Mouse (Mus musculus) ES-Bruce4 (cell line): Measurements from ENCODE around the gene Aqp12.

Experiments used
- CTCF ChIP-seq: IDR thresholded peaks from one replicate; pipeline ENCODE4 v1.8.1; 2011; ENCODE audit warnings: low read depth, low read length
- EP300 ChIP-seq: IDR thresholded peaks from 2 replicates; pipeline ENCODE4 v1.6.1; 2011; ENCODE audit warnings: low read depth, low read length; ENCODE audit not compliant: insufficient read depth
- POLR2A ChIP-seq: IDR thresholded peaks from one replicate; pipeline ENCODE4 v1.8.1; 2011; ENCODE audit warnings: low read length; ENCODE audit not compliant: insufficient read depth

DNA sequence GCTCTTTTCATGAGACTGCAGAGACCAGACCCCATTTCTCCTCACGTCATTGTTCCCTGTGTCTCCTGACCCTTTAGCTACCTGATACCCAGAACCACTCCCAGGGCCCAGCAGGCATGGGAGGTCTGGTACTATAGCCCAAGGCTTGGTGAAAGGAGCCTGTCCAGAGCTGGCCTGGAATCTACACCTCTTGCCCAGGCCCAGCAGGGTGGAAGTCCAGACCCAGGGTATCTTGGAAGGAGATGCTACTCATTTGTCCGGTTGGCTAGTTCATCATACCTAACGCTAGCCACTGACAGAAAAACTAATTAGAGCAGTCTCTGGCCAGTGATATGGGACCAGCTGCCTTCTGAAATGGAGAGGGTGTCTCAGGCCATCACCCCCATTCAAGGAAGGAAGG is 43.9 kb downstream of the Aqp12 start:
- TF ChIP-seq CTCF (no peak), EP300 (no peak), POLR2A (no peak)
